Mouse (Mus musculus) forebrain, postnatal 0 days (tissue): ENCODE data around the gene Nat9. TPM values are rescaled to one million over a fixed set of nuclear protein-coding genes. Genes with fewer than 3 reads are reported as not detected.

ENCODE experiments used
- ATAC-seq: fragments of 200-750 bp; cut with Nextera tagmentation; 2 replicates; pipeline ENCODE4 v1.8.0; 2017; ENCODE audit warnings: mild to moderate bottlenecking, moderate library complexity
- DNase-seq: peaks from one replicate; pipeline ENCODE4 v3.0.0-alpha.2; 2015
- H3K27ac ChIP-seq: fragments of 300-500 bp; sonication (generic); 2 replicates; pipeline ENCODE4 v1.5.1; 2014; ENCODE audit warnings: low read depth, mild to moderate bottlenecking, antibody characterized with exemption, low read length, moderate library complexity, mixed read lengths
- H3K27me3 ChIP-seq: fragments of 300-500 bp; sonication (generic); 2 replicates; pipeline ENCODE4 v1.6.1; 2014; ENCODE audit warnings: mild to moderate bottlenecking, low read length, mixed read lengths; ENCODE audit not compliant: insufficient read depth
- H3K36me3 ChIP-seq: fragments of 300-500 bp; sonication (generic); 2 replicates; pipeline ENCODE4 v1.6.1; 2014; ENCODE audit warnings: mild to moderate bottlenecking, moderate library complexity; ENCODE audit not compliant: insufficient read depth
- H3K4me1 ChIP-seq: fragments of 300-500 bp; sonication (generic); 2 replicates; pipeline ENCODE4 v1.6.1; 2014; ENCODE audit warnings: antibody characterized with exemption; ENCODE audit not compliant: insufficient read depth
- H3K4me2 ChIP-seq: fragments of 300-500 bp; sonication (generic); 2 replicates; pipeline ENCODE4 v1.6.1; 2014; ENCODE audit warnings: low read depth, mild to moderate bottlenecking, moderate library complexity
- H3K4me3 ChIP-seq: fragments of 300-500 bp; sonication (generic); 2 replicates; pipeline ENCODE4 v1.5.1; 2014; ENCODE audit warnings: low read depth, low read length, mixed read lengths
- H3K9ac ChIP-seq: fragments of 300-500 bp; sonication (generic); 2 replicates; pipeline ENCODE4 v1.6.1; 2014; ENCODE audit warnings: mild to moderate bottlenecking
- H3K9me3 ChIP-seq: fragments of 300-500 bp; sonication (generic); 2 replicates; pipeline ENCODE4 v1.6.1; 2016; ENCODE audit warnings: low read length
- CTCF ChIP-seq: sonication (generic); IDR thresholded peaks from 2 replicates; pipeline ENCODE4 v1.5.1; 2016; ENCODE audit warnings: antibody characterized with exemption, control low read depth, low read depth
- WGBS: fragments of 180-500 bp; shearing (Covaris S2); extraction: QIAGEN DNeasy Blood & Tissue Kit; methylation state at CpG from one replicate; pipeline ENCODE4 v1.1.7; 2014; 5-methylcytosine and 5-hydroxymethylcytosine counted together
- polyA plus RNA-seq: library from polyadenylated mRNA; unstranded; fragments of >200 nt; fragmentation: Nextera tagmentation; extraction: Ambion mirVana; gene quantifications from 2 replicates; pipeline ENCODE4 v1.2.1, GENCODE M21; 2015
- total RNA-seq: library from RNA; depleted of rRNA; stranded (reverse); fragments of >200 nt; gene quantifications from 2 replicates; pipeline ENCODE4 v1.2.3, GENCODE M21; 2014

Gene Nat9
- total and polyA plus RNA-seq, 2 experiments from 2014 or later, result 18.6 to 19.2 TPM

- WGBS, result 48% methylated on average over 14 of the region's 14 CpGs
These were observed 43.7 kb upstream of the Nat9 start for GRCm38 (mm10) chr11:115231168-115231915.

GRCm38 (mm10) chr11:115229021-115229930 is 41.6 kb upstream of the Nat9 start:
- H3K4me1 ChIP-seq, result peaks cover 28% of the 10 kb centered on the region
- WGBS, result 53% methylated on average over 15 of the region's 15 CpGs

More at GRCm38 (mm10) chr11:115231168-115231915, 43.7 kb upstream of the Nat9 start:
- Histone ChIP-seq H3K9ac (no peak overlapping the region), H3K36me3 (no peaks in the 10 kb centered on the region; the same call in 1 of the 2 replicates), H3K4me3 (no peak overlapping the region), H3K27me3 (no peaks in the 10 kb centered on the region), H3K4me2 (no peak overlapping the region), H3K4me1 (peaks cover 26% of the 10 kb centered on the region), H3K9me3 (no peaks in the 10 kb centered on the region), H3K27ac (peak overlapping the region; percentile 48; the same call in 1 of the 2 replicates)
- TF ChIP-seq CTCF, result no peak
- no peak for ATAC-seq
- DNase-seq, result no peak

DNA sequence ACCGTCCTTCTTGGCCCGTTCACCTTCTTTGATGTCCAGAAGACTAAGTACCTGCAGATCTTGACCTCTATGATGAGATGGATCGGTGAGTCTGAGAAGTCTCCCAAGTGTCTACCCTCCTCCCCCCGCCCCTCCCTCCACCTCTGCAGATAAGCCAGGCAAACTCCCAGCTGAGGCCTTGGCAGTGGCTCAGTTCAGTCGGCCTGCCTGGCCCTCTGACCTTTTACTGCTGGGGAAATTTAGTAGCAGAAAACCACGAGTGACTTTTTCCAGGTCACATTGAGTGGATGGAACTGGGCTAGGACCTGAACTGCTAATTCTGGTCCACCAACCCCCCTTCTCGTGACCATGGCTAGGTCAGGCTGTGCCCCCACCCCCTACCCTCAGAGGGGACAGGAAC is 40.8 kb upstream of the Nat9 start:
- Histone ChIP-seq H3K4me3 (no peak overlapping the region), H3K36me3 (no peaks in the 10 kb centered on the region; the same call in 1 of the 2 replicates), H3K4me1 (peaks cover 28% of the 10 kb centered on the region), H3K27me3 (no peaks in the 10 kb centered on the region), H3K9me3 (no peaks in the 10 kb centered on the region), H3K27ac (no peak overlapping the region), H3K4me2 (no peak overlapping the region), H3K9ac (no peak overlapping the region)
- WGBS, result 78% methylated on average over 7 of the region's 7 CpGs
- ATAC-seq (no peak), DNase-seq (no peak)
- no peak for TF ChIP-seq CTCF

More at GRCm38 (mm10) chr11:115229021-115229930, 41.6 kb upstream of the Nat9 start:
- no peak overlapping the region for H3K4me2 ChIP-seq
- no peaks in the 10 kb centered on the region for H3K27me3 ChIP-seq
- ATAC-seq (no peak), DNase-seq (no peak)
- H3K9ac ChIP-seq, result no peak overlapping the region
- H3K27ac ChIP-seq, result no peak overlapping the region
- no peaks in the 10 kb centered on the region; the same call in 1 of the 2 replicates for H3K36me3 ChIP-seq
- no peak for TF ChIP-seq CTCF
- no peak overlapping the region for H3K4me3 ChIP-seq
- no peaks in the 10 kb centered on the region for H3K9me3 ChIP-seq

DNA sequence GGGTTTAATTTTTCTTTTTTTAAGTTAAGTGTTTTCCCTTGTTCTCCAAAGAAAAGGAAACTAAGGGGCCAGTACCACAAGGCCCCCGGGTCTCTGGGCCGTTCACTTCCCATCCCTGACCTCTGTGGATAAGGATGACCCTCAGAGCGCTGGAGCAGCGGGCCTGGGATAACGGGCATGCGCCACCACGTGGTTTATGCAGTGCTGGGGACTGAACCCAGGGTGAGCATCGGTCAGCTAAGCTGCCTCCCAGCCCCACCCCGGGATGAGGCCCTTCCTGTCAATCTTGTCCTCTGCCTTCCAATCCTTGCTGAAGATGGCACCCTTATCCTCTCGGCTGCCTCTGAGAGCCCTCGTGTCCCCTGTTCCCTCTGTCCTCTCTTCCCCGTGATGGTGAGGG is 40.0 kb upstream of the Nat9 start:
- Histone ChIP-seq H3K4me2 (no peak overlapping the region), H3K36me3 (no peaks in the 10 kb centered on the region; the same call in 1 of the 2 replicates), H3K9me3 (no peaks in the 10 kb centered on the region), H3K27ac (no peak overlapping the region), H3K4me3 (no peak overlapping the region), H3K9ac (no peak overlapping the region; the same call in 1 of the 2 replicates), H3K27me3 (no peaks in the 10 kb centered on the region), H3K4me1 (peaks cover 28% of the 10 kb centered on the region)
- DNase-seq (no peak), ATAC-seq (no peak)
- TF ChIP-seq CTCF, result no peak
- WGBS, result 33% methylated on average over 12 of the region's 12 CpGs

DNA sequence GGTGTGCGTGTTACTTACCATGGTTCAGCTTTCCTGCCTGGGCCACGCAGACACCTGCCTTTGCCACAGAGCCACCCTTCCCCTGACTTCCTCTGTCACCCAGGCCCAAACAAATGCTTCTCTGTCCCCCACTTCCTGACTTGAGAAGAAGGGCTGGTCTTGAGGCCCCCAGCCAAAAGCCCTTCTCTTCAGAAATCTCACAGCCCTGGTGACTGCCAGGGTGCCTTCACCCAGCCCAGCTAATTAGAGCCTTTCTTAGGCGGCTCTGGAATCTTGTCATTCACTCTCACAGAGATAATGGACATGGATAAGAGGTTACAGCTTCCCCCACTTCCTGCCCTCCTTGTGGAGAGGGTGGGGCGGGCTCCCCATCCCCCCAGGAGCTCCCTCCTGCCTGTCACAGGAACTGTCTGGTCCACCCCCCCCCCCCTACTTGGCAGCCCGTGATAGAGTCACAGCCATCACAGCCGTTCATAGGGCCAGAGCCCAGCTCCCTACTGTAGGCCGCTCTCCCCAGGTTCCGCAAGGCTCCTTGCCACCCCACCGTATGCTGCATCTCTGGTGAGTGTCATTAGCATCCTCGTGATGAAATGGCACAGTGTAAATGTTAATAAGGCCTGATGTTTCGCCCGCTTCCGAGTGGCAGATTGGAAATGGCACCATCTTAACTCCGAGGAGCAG is 39.3 kb upstream of the Nat9 start:
- 16% methylated on average over 14 of the region's 14 CpGs for WGBS
- Histone ChIP-seq H3K4me2 (no peak overlapping the region), H3K4me1 (peaks cover 24% of the 10 kb centered on the region), H3K27me3 (no peaks in the 10 kb centered on the region), H3K4me3 (no peak overlapping the region), H3K27ac (peak overlapping the region; percentile 50; the same call in 1 of the 2 replicates), H3K9ac (0 out of 2 replicates have a peak overlapping the region, but pooled peaks have one; percentile 6), H3K9me3 (no peaks in the 10 kb centered on the region), H3K36me3 (no peaks in the 10 kb centered on the region; the same call in 1 of the 2 replicates)
- ATAC-seq (peak; percentile 73), DNase-seq (peak; percentile 64)
- TF ChIP-seq CTCF, result no peak

GRCm38 (mm10) chr11:115225301-115225700 is 37.6 kb upstream of the Nat9 start:
- ATAC-seq (no peak), DNase-seq (no peak)
- Histone ChIP-seq H3K9me3 (no peaks in the 10 kb centered on the region), H3K27me3 (no peaks in the 10 kb centered on the region), H3K4me2 (no peak overlapping the region), H3K4me3 (no peak overlapping the region), H3K4me1 (peaks cover 18% of the 10 kb centered on the region; the same call in 1 of the 2 replicates), H3K36me3 (peaks cover under 1% of the 10 kb centered on the region; the same call in 1 of the 2 replicates), H3K9ac (no peak overlapping the region), H3K27ac (no peak overlapping the region)
- TF ChIP-seq CTCF, result no peak
- WGBS, result 27% methylated on average over 6 of the region's 6 CpGs
